Mouse (Mus musculus) bone marrow macrophage, adult 2 months (primary cell): Measurements from ENCODE around the gene Stap1. TPM values are rescaled to one million over a fixed set of nuclear protein-coding genes. Genes with fewer than 3 reads are reported as not detected.

Experiments used
- H3K27ac ChIP-seq: 2 replicates; pipeline ENCODE4 v1.5.1; 2012; ENCODE audit warnings: low read depth, low read length; ENCODE audit not compliant: insufficient read depth
- H3K4me1 ChIP-seq: 2 replicates; pipeline ENCODE4 v1.6.1; 2012; ENCODE audit warnings: low read length; ENCODE audit not compliant: control insufficient read depth, insufficient read depth
- H3K4me3 ChIP-seq: 2 replicates; pipeline ENCODE4 v1.5.1; 2012; ENCODE audit warnings: mild to moderate bottlenecking, low read length, moderate library complexity; ENCODE audit not compliant: insufficient read depth
- CTCF ChIP-seq: IDR thresholded peaks from 2 replicates; pipeline ENCODE4 v1.5.1; 2012; ENCODE audit warnings: low read depth, mild to moderate bottlenecking, low read length, moderate library complexity
- POLR2A ChIP-seq: IDR thresholded peaks from 2 replicates; pipeline ENCODE4 v1.6.1; 2012; ENCODE audit warnings: mild to moderate bottlenecking, low read depth, low read length, borderline replicate concordance
- polyA plus RNA-seq: library from polyadenylated mRNA; stranded (reverse); fragments of >200 nt; gene quantifications from 2 replicates; pipeline ENCODE4 v1.2.4, GENCODE M21; 2012; ENCODE audit not compliant: missing spikeins, insufficient read depth, insufficient read length

Stap1 gene
- polyA plus RNA-seq: 208 and 228 TPM in 2 replicates

GRCm38 (mm10) chr5:86071538-86071937, at the start of gene Stap1:
Stap1 (plus strand) TSS chr5:86071746.
- Histone ChIP-seq H3K4me1 (peaks cover 38% of the 10 kb centered on the region), H3K27ac (peak within 1 kb of the TSS; percentile 93)
- TF ChIP-seq CTCF (no peak), POLR2A (no peak)

GRCm38 (mm10) chr5:86029820-86030219, 41.7 kb upstream of the Stap1 start:
- Histone ChIP-seq H3K4me3 (no peak overlapping the region), H3K4me1 (no peaks in the 10 kb centered on the region), H3K27ac (no peak overlapping the region)
- TF ChIP-seq CTCF (no peak), POLR2A (no peak)

More at GRCm38 (mm10) chr5:86071538-86071937, at the start of gene Stap1:
- H3K4me3 ChIP-seq: peak within 1 kb of the TSS; percentile 80

GRCm38 (mm10) chr5:86063501-86063900, 8.0 kb upstream of the Stap1 start:
- TF ChIP-seq POLR2A (no peak), CTCF (no peak)
- Histone ChIP-seq H3K4me3 (no peak overlapping the region; the same call in 1 of the 2 replicates), H3K4me1 (peaks cover 18% of the 10 kb centered on the region), H3K27ac (no peak overlapping the region)

GRCm38 (mm10) chr5:86065101-86065875, 6.3 kb upstream of the Stap1 start, which contains the start of gene Cenpc1:
Cenpc1 (minus strand) TSS chr5:86065583.
- no peak for TF ChIP-seq CTCF
- no peak for TF ChIP-seq POLR2A
- Histone ChIP-seq H3K4me3 (peak within 1 kb of the TSS; percentile 97), H3K27ac (peak within 1 kb of the TSS; percentile 85), H3K4me1 (peaks cover 26% of the 10 kb centered on the region)

GRCm38 (mm10) chr5:86065876-86066550, 5.5 kb upstream of the Stap1 start:
- Histone ChIP-seq H3K27ac (peak overlapping the region; percentile 49), H3K4me3 (peak overlapping the region; percentile 63), H3K4me1 (peaks cover 31% of the 10 kb centered on the region)
- no peak for TF ChIP-seq CTCF
- no peak for TF ChIP-seq POLR2A

- TF ChIP-seq CTCF (peak; percentile 85), POLR2A (no peak)
- H3K27ac ChIP-seq: peak overlapping the region; percentile 49
- peaks cover 31% of the 10 kb centered on the region for H3K4me1 ChIP-seq
- peak overlapping the region; percentile 63 for H3K4me3 ChIP-seq
Observed at GRCm38 (mm10) chr5:86066551-86066929, 5.0 kb upstream of the Stap1 start.

- Histone ChIP-seq H3K4me3 (no peak overlapping the region), H3K27ac (peak overlapping the region; percentile 45), H3K4me1 (peaks cover 28% of the 10 kb centered on the region)
- no peak for TF ChIP-seq CTCF
- no peak for TF ChIP-seq POLR2A
Observed at GRCm38 (mm10) chr5:86068451-86068850, 3.1 kb upstream of the Stap1 start.

GRCm38 (mm10) chr5:86069121-86069520, 2.4 kb upstream of the Stap1 start:
- peak overlapping the region; percentile 36 for H3K27ac ChIP-seq
- H3K4me1 ChIP-seq: peaks cover 28% of the 10 kb centered on the region
- H3K4me3 ChIP-seq: no peak overlapping the region
- TF ChIP-seq CTCF (no peak), POLR2A (no peak)

GRCm38 (mm10) chr5:86072756-86073386, 1.3 kb downstream of the Stap1 start:
- TF ChIP-seq CTCF: no peak
- no peak for TF ChIP-seq POLR2A
- H3K4me1 ChIP-seq: peaks cover 37% of the 10 kb centered on the region
- peak overlapping the region; percentile 65 for H3K4me3 ChIP-seq
- H3K27ac ChIP-seq: peak overlapping the region; percentile 62
